Mouse (Mus musculus): ENCODE measurements around the gene CN725425.

- TF ChIP-seq POLR2A (IDR thresholded peaks at IDR 0.05; ENCODE audit: control insufficient read depth, extremely low read depth, insufficient read depth, low read length, poor library complexity) (no peak), CTCF (IDR thresholded peaks at IDR 0.05; ENCODE audit: borderline replicate concordance, control insufficient read depth, extremely low read depth, insufficient read depth, low read length, poor library complexity) (no peak)
Observed at GRCm38 (mm10) chr15:91260578-91260977, 61.3 kb downstream of the CN725425 start.

All from thymus, adult 2 months (tissue).